Mouse (Mus musculus) monocyte, adult 2 months (primary cell): ENCODE measurements around the gene Dis3l2.

Source experiments
- DNase-seq, 2 experiments: peaks; one replicate each; pipeline ENCODE4 v3.0.0; 2022; ENCODE audit warnings: low spot score in 2 of 2, low read depth in 1 of 2

Gene Dis3l2

GRCm38 (mm10) chr1:87008211-87008610 is 304.6 kb downstream of the Dis3l2 start:
- DNase-seq, result no peak

- no peak for DNase-seq
Observed at GRCm38 (mm10) chr1:87009156-87009555, 305.5 kb downstream of the Dis3l2 start.

- no peak for DNase-seq
Observed at GRCm38 (mm10) chr1:87010629-87011330, 307.2 kb downstream of the Dis3l2 start.

GRCm38 (mm10) chr1:87011718-87012117 is 308.1 kb downstream of the Dis3l2 start:
- DNase-seq, result no peak

- DNase-seq, result no peak
Observed at GRCm38 (mm10) chr1:87012606-87013005, 309.0 kb downstream of the Dis3l2 start.

- no peak for DNase-seq
Observed at GRCm38 (mm10) chr1:87020714-87021113, 317.1 kb downstream of the Dis3l2 start.

- DNase-seq, result no peak
Observed at GRCm38 (mm10) chr1:87021584-87021983, 318.0 kb downstream of the Dis3l2 start.

- no peak for DNase-seq
Observed at GRCm38 (mm10) chr1:87023291-87024170, 319.9 kb downstream of the Dis3l2 start.

- DNase-seq, result no peak
Observed at GRCm38 (mm10) chr1:87025021-87025420, 321.4 kb downstream of the Dis3l2 start.

- no peak for DNase-seq
Observed at GRCm38 (mm10) chr1:87028786-87029185, 325.2 kb downstream of the Dis3l2 start.

- DNase-seq, result no peak
Observed at GRCm38 (mm10) chr1:87030652-87031051, 327.0 kb downstream of the Dis3l2 start.

GRCm38 (mm10) chr1:87032466-87032865 is 328.9 kb downstream of the Dis3l2 start:
- DNase-seq, result no peak

- no peak for DNase-seq
Observed at GRCm38 (mm10) chr1:87035532-87036161, 332.0 kb downstream of the Dis3l2 start.

- no peak for DNase-seq
Observed at GRCm38 (mm10) chr1:87036334-87036733, 332.7 kb downstream of the Dis3l2 start.

GRCm38 (mm10) chr1:87038477-87039070 is 335.0 kb downstream of the Dis3l2 start:
- no peak for DNase-seq

GRCm38 (mm10) chr1:87041119-87041518 is 337.5 kb downstream of the Dis3l2 start:
- DNase-seq, result no peak

GRCm38 (mm10) chr1:87041814-87042438 is 338.3 kb downstream of the Dis3l2 start:
- no peak for DNase-seq

GRCm38 (mm10) chr1:87050072-87050471 is 346.5 kb downstream of the Dis3l2 start:
- no peak for DNase-seq

GRCm38 (mm10) chr1:87050700-87051099 is 347.1 kb downstream of the Dis3l2 start:
- no peak for DNase-seq

- DNase-seq, result no peak
Observed at GRCm38 (mm10) chr1:87051369-87051768, 347.8 kb downstream of the Dis3l2 start.

GRCm38 (mm10) chr1:87057075-87057474 is 353.5 kb downstream of the Dis3l2 start:
- no peak for DNase-seq
